In the genomic region with DNA sequence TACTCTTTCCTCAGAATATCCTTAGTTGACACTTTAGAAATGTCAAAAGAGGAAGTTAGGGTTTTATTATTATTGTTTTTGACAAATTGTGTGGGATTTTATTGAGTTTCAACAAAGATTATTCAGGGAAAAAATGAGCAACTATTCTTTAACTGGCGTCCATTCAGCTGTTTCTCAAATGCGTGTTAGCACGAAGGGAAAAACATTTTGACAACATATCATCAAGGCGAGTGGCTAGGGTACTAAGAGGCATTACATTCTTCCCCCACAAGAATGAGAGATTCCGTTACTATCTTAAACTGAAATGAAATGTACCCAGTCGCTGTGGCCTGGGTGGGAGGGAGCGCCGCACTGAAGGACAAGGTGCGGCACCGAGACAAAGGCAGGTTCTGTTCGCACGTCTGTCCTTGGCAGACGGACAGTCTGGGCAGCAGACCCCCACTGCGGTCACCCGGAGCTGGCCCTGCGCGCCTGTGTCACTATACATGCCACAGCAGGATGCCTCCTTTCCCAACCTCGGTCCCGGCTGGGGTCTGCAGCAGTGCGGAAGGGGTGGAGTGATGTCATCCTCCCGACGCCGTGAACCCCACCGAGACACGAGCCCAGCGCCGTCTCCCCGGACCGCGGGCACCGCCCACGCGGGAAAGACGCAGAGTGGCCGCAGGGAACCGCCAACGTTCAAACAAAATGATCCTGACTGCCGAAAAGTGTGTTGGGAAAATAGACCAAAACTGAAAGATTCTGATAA, we compare ENCODE assay signal across 7 mouse cellular contexts. TPM values are rescaled to one million over a fixed set of nuclear protein-coding genes. Genes with fewer than 3 reads are reported as not detected.
DNase-seq lines count a peak whose midpoint lies in the region; ATAC-seq lines count a peak whose summit lies in the region.
"Not testable (repeated sequence)": the region's sequence is repeated elsewhere in the genome, so short reads cannot be mapped to it uniquely, and the experiment has no call there.

No protein-coding gene starts in this region.

- DNase-seq in adrenal gland, postnatal 36 days: peak; percentile 66 to 70
- peak; percentile 15 for DNase-seq in embryonic facial prominence, embryonic 14.5 days (ENCODE audit: low spot score)
- DNase-seq in kidney, adult 8-10 months: peak; percentile 32 to 39
- DNase-seq in liver: peak; percentile 53
- peak; percentile 72 for DNase-seq in midbrain, embryonic 14.5 days
- DNase-seq in spleen, postnatal 10 days (ENCODE audit: low spot score in 2 of 2): peak; percentile 77 to 80

- peak overlapping the region; percentile 38 for H3K4me3 ChIP-seq in embryonic facial prominence, embryonic 14.5 days (ENCODE audit: low read depth, low read length)
- H3K4me3 ChIP-seq in heart, embryonic 11.5 days (ENCODE audit: low read depth, low read length): peak overlapping the region; percentile 43
- H3K4me3 ChIP-seq in midbrain, embryonic 14.5 days (replicated peaks; ENCODE audit: low read depth, low read length): peak overlapping the region; percentile 35

- H3K4me2 ChIP-seq in embryonic facial prominence, embryonic 14.5 days (ENCODE audit: low read depth, low read length): peak overlapping the region; percentile 54
- H3K4me2 ChIP-seq in heart, embryonic 11.5 days: peak overlapping the region; percentile 57
- peak overlapping the region; percentile 49 for H3K4me2 ChIP-seq in midbrain, embryonic 14.5 days (ENCODE audit: low read length)

- H3K36me3 ChIP-seq in embryonic facial prominence, embryonic 14.5 days (ENCODE audit: control insufficient read depth, insufficient read depth, low read length); heart, embryonic 11.5 days (ENCODE audit: control insufficient read depth, insufficient read depth, low read length); midbrain, embryonic 14.5 days (ENCODE audit: control insufficient read depth, insufficient read depth, low read length): not testable (repeated sequence)

- H3K27ac ChIP-seq in embryonic facial prominence, embryonic 14.5 days (replicated peaks; ENCODE audit: low read depth, low read length); heart, embryonic 11.5 days (ENCODE audit: low read depth, low read length): not testable (repeated sequence)
- H3K27ac ChIP-seq in midbrain, embryonic 14.5 days (replicated peaks; ENCODE audit: low read depth, low read length): peak overlapping the region; percentile 64

- not testable (repeated sequence) for H3K9me3 ChIP-seq in embryonic facial prominence, embryonic 14.5 days (ENCODE audit: control insufficient read depth, low read length); heart, embryonic 11.5 days (replicated peaks; ENCODE audit: control insufficient read depth, low read length); midbrain, embryonic 14.5 days (ENCODE audit: control insufficient read depth, low read length)

- not testable (repeated sequence) for H3K27me3 ChIP-seq in embryonic facial prominence, embryonic 14.5 days (replicated peaks; ENCODE audit: control insufficient read depth, insufficient read depth, low read length); heart, embryonic 11.5 days (ENCODE audit: control insufficient read depth, insufficient read depth, low read length); midbrain, embryonic 14.5 days (ENCODE audit: control insufficient read depth, insufficient read depth, low read length)

- H3K9ac ChIP-seq in embryonic facial prominence, embryonic 14.5 days (ENCODE audit: low read depth, low read length): peak overlapping the region; percentile 53
- not testable (repeated sequence) for H3K9ac ChIP-seq in heart, embryonic 11.5 days (ENCODE audit: low read depth, low read length)
- peak overlapping the region; percentile 44 for H3K9ac ChIP-seq in midbrain, embryonic 14.5 days (replicated peaks; ENCODE audit: low read length)

- ATAC-seq in embryonic facial prominence, embryonic 14.5 days (ENCODE audit: low read depth): peak; percentile 71
- ATAC-seq in heart, embryonic 11.5 days (replicated peaks; ENCODE audit: insufficient number of reproducible peaks, low FRiP score, low TSS enrichment): 0 out of 2 replicates have a peak, but pooled peaks have one; percentile 53
- ATAC-seq in midbrain, embryonic 14.5 days (ENCODE audit: low FRiP score, low TSS enrichment): peak; percentile 66; the same call in 1 of the 2 replicates

- WGBS in embryonic facial prominence, embryonic 14.5 days: 2% methylated on average over 31 of the region's 38 CpGs
- WGBS in heart, embryonic 11.5 days (ENCODE audit: insufficient replicate concordance): 4% methylated on average over 36 of the region's 38 CpGs
- WGBS in midbrain, embryonic 14.5 days: 4% methylated on average over 30 of the region's 38 CpGs

- not testable (repeated sequence) for H3K4me1 ChIP-seq in embryonic facial prominence, embryonic 14.5 days (ENCODE audit: control insufficient read depth, insufficient read depth, low read length); heart, embryonic 11.5 days (ENCODE audit: control insufficient read depth, insufficient read depth, low read length); midbrain, embryonic 14.5 days (ENCODE audit: control insufficient read depth, insufficient read depth, low read length)

RNA-seq across cellular contexts. Expression of gene Dynlt1a, which starts 0.7 kb away (rescaled TPM):
- 1 to 10 TPM; 2.7 to 3.5 TPM for total RNA-seq in adrenal gland, postnatal 36 days (2021)
- polyA plus RNA-seq in embryonic facial prominence, embryonic 14.5 days (2014; fragmentation: Nextera tagmentation; extraction: Ambion mirVana): 14.4 and 15.2 TPM in 2 replicates
- polyA plus RNA-seq in heart, embryonic 11.5 days (2014; fragmentation: Nextera tagmentation; extraction: Ambion mirVana): 14.5 and 15.1 TPM in 2 replicates
- 52.6 and 52.9 TPM in 2 replicates for polyA plus RNA-seq in midbrain, embryonic 14.5 days (2014; fragmentation: Nextera tagmentation; extraction: Ambion mirVana)

RNA-seq across cellular contexts. Expression of gene Tmem181a, which starts 59.9 kb away (rescaled TPM):
- total RNA-seq in adrenal gland, postnatal 36 days (2021): 10 to 100 TPM; 12.0 to 17.3 TPM
- 19.8 and 23.0 TPM in 2 replicates for polyA plus RNA-seq in embryonic facial prominence, embryonic 14.5 days (2014; fragmentation: Nextera tagmentation; extraction: Ambion mirVana)
- 18.6 and 24.5 TPM in 2 replicates for polyA plus RNA-seq in heart, embryonic 11.5 days (2014; fragmentation: Nextera tagmentation; extraction: Ambion mirVana)
- 39.1 and 47.6 TPM in 2 replicates for polyA plus RNA-seq in midbrain, embryonic 14.5 days (2014; fragmentation: Nextera tagmentation; extraction: Ambion mirVana)

Comparison
In these comparisons a context has a peak if more than half of its experiments do, and no peak if none do; other contexts are left out.
1. DNase-seq: peak in every context shown above with its lines; median percentile 78 in spleen, postnatal 10 days; 72 in midbrain, embryonic 14.5 days; 68 in adrenal gland, postnatal 36 days; 53 in liver; 36 in kidney, adult 8-10 months; 15 in embryonic facial prominence, embryonic 14.5 days.